Mouse (Mus musculus) hindbrain, embryonic 14.5 days (tissue): ENCODE measurements around the gene Golim4. TPM values are rescaled to one million over a fixed set of nuclear protein-coding genes. Genes with fewer than 3 reads are reported as not detected.
"Not testable (repeated sequence)": the region's sequence is repeated elsewhere in the genome, so short reads cannot be mapped to it uniquely, and the experiment has no call there.

Experiments used
- ATAC-seq: fragments of 200-750 bp; cut with Nextera tagmentation; 2 replicates; pipeline ENCODE4 v1.8.0; 2017; ENCODE audit warnings: moderate number of reproducible peaks, mild to moderate bottlenecking, moderate TSS enrichment, moderate library complexity; ENCODE audit not compliant: low FRiP score
- DNase-seq: peaks from one replicate; pipeline ENCODE4 v3.0.0-alpha.2; 2015; ENCODE audit warnings: low spot score
- H3K27ac ChIP-seq: fragments of 300-500 bp; sonication (generic); 2 replicates; pipeline ENCODE4 v1.5.1; 2014; ENCODE audit warnings: mild to moderate bottlenecking, moderate library complexity
- H3K27me3 ChIP-seq: fragments of 300-500 bp; sonication (generic); 2 replicates; pipeline ENCODE4 v1.6.1; 2014; ENCODE audit warnings: mild to moderate bottlenecking, low read length, mixed read lengths; ENCODE audit not compliant: control insufficient read depth, insufficient read depth
- H3K36me3 ChIP-seq: fragments of 300-500 bp; sonication (generic); replicated peaks from 2 replicates; pipeline ENCODE4 v1.6.1; 2014; ENCODE audit not compliant: control insufficient read depth, insufficient read depth
- H3K4me1 ChIP-seq: fragments of 300-500 bp; sonication (generic); replicated peaks from 2 replicates; pipeline ENCODE4 v1.6.1; 2014; ENCODE audit warnings: antibody characterized with exemption, low read length, mixed read lengths; ENCODE audit not compliant: control insufficient read depth, insufficient read depth
- H3K4me2 ChIP-seq: fragments of 300-500 bp; sonication (generic); replicated peaks from 2 replicates; pipeline ENCODE4 v1.6.1; 2014; ENCODE audit warnings: mild to moderate bottlenecking, moderate library complexity
- H3K4me3 ChIP-seq: fragments of 300-500 bp; sonication (generic); replicated peaks from 2 replicates; pipeline ENCODE4 v1.5.1; 2014; ENCODE audit warnings: mild to moderate bottlenecking, low read length
- H3K9ac ChIP-seq: fragments of 300-500 bp; sonication (generic); 2 replicates; pipeline ENCODE4 v1.6.1; 2014
- H3K9me3 ChIP-seq: fragments of 300-500 bp; sonication (generic); 2 replicates; pipeline ENCODE4 v1.6.1; 2016; ENCODE audit warnings: low read length; ENCODE audit not compliant: control insufficient read depth
- WGBS: fragments of 180-500 bp; shearing (Covaris S2); extraction: QIAGEN DNeasy Blood & Tissue Kit; methylation state at CpG from one replicate; pipeline ENCODE4 v1.1.7; 2014; 5-methylcytosine and 5-hydroxymethylcytosine counted together
- polyA plus RNA-seq: library from polyadenylated mRNA; unstranded; fragments of >200 nt; fragmentation: Nextera tagmentation; extraction: Ambion mirVana; gene quantifications from 2 replicates; pipeline ENCODE4 v1.2.1, GENCODE M21; 2014

The Golim4 gene
- 19.6 and 20.4 TPM in 2 replicates for polyA plus RNA-seq

DNA sequence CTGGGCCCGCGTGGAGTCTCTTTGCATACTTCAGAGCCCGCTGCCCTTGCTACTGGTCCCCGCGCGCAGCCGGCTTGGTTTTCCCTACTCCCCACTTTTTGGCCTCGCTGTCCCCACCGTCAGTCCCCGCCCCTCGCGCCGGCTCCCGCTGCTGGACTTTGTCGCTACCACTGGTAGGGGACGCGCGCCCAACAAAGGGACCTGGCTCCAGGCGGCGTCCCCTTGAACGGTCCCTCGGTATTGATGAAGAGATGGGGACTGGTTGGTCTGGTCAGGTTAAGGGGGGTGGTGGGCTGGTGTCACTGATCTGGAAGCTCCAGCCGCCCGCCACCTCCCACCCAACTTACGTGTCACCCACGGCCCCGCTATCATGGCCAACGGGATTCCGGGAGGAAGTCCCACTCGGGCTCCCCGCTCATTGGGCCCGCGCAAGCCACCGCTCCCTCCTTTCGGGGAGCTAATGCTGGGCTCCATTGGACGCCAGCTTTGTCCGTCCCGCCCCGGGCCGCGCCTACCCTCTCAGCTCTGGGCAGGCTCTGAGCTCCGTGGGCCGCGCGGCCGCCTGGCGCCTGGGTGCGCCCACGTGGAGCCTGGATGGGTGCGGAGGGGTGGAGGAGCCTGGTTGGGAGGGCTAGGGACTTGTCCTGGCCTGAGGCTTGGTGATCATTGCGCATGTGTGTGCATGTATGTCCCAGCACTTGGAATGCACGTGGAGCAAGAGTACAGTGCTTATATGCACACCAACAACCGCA is at the start of gene Golim4:
Gene Golim4, minus strand, starts transcription at position 399 of the 752 bp plus-strand sequence.
- DNase-seq, result peak; percentile 88
- peak within 1 kb of the TSS; percentile 80 for H3K4me3 ChIP-seq
- peak within 1 kb of the TSS; percentile 69 for H3K9ac ChIP-seq
- H3K36me3 ChIP-seq, result no peaks in the 10 kb centered on the region
- H3K4me1 ChIP-seq, result peaks cover 33% of the 10 kb centered on the region
- ATAC-seq, result peak; percentile 99
- 1% methylated on average over 53 of the region's 53 CpGs for WGBS
- H3K9me3 ChIP-seq, result no peaks in the 10 kb centered on the region
- no peaks in the 10 kb centered on the region for H3K27me3 ChIP-seq
- H3K4me2 ChIP-seq, result peak within 1 kb of the TSS; percentile 81
- peak within 1 kb of the TSS; percentile 83 for H3K27ac ChIP-seq

DNA sequence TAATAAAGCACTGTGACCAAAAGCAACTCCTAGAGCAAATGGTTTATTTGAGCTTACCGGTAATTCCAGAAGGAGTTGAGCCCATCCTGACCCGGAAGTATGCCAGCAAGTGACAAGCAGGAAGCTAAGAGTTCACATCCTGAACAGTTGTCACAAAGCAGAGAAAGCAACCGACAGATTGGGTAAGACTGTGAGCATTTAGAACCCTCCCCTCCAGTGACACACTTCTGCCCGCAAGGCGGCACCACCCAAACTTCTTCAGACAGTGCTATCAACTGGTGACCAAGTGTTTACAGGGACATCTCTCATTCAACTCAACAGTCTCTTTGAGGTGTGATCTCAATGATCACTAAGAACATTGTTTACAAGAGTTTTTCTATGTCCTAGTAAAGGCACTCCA is 48.9 kb upstream of the Golim4 start:
- Histone ChIP-seq H3K27me3 (no peaks in the 10 kb centered on the region), H3K27ac (no peak overlapping the region), H3K9ac (no peak overlapping the region), H3K4me3 (no peak overlapping the region), H3K9me3 (no peaks in the 10 kb centered on the region), H3K36me3 (no peaks in the 10 kb centered on the region), H3K4me1 (no peaks in the 10 kb centered on the region), H3K4me2 (no peak overlapping the region)
- DNase-seq (no peak), ATAC-seq (no peak)
- 89% methylated on average over 5 of the region's 5 CpGs for WGBS

DNA sequence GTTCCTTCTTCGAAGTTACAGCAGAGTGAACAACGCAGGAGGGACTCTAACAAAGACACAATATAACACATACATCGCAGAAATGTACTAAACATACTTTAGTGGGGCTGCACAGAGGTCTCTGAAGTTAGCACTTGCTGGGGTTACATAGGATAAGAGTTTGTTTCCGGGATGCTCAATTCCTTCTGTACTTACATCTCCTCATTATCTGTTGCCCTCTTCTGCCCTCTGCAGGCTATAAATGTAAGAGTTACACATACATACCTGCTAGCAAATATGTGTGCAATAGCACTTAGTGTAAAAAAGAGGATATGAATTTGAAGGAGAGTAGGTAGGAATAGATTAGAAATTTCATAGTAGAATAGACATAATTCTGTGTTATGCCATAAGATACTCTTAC is 44.4 kb upstream of the Golim4 start:
- ATAC-seq (peak; percentile 84), DNase-seq (peak; percentile 78)
- WGBS, result 48% methylated on average over 4 of the region's 4 CpGs

DNA sequence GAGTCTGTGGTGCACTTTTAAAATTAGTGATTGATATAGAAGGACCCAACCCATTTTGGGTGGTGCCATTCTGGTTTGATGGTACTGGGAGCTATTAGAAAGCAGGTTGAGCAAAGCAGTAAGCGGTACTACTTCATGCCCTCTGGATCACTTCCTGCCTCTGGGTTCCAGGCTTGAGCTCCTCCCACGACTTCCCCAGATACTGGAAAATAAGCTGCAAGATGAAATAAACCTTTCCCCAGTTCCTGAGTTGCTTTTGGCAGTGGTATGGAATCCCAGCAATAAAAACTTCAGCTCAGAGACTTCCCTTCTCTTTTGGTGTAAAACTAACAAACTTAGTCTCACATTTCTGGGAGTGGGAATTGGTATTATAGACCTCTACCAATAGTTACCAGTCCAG is 43.7 kb upstream of the Golim4 start:
- Histone ChIP-seq H3K9me3 (no peaks in the 10 kb centered on the region), H3K9ac (no peak overlapping the region), H3K36me3 (no peaks in the 10 kb centered on the region), H3K4me1 (no peaks in the 10 kb centered on the region), H3K4me3 (no peak overlapping the region), H3K27me3 (no peaks in the 10 kb centered on the region), H3K27ac (no peak overlapping the region), H3K4me2 (no peak overlapping the region)
- 66% methylated on average over 2 of the region's 2 CpGs for WGBS
- DNase-seq (no peak), ATAC-seq (no peak)

More for the DNA sequence above, 44.4 kb upstream of the Golim4 start:
- Histone ChIP-seq H3K27me3 (no peaks in the 10 kb centered on the region), H3K9me3 (no peaks in the 10 kb centered on the region), H3K4me2 (no peak overlapping the region), H3K9ac (no peak overlapping the region), H3K36me3 (no peaks in the 10 kb centered on the region), H3K4me3 (no peak overlapping the region), H3K4me1 (no peaks in the 10 kb centered on the region), H3K27ac (no peak overlapping the region)

DNA sequence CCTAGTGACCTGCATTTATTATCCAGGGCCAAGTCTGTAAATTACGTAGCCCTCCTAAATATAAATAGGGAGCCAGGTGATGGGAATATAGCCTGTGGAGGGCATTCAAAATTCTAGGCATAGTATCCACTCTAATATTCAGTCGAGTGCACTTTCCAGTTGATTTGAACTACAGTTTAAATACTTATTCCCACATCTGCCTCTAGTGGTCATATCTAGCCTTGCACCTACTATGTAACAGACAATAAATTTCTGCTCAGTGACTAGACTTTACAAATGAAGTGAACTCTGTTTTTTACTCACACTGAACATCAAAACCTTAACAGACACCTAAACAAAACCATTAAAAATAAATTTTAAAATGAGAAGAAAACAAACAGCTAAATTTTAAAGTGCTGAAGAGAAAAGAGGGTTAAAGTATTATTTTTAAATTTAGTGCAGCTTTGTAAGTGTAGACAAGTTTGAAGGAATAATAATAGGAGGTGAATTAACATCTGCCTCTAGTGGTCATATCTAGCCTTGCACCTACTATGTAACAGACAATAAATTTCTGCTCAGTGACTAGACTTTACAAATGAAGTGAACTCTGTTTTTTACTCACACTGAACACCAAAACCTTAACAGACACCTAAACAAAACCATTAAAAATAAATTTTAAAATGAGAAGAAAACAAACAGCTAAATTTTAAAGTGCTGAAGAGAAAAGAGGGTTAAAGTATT is 24.4 kb upstream of the Golim4 start:
- WGBS, result 85% methylated on average over 2 of the region's 2 CpGs
- H3K9ac ChIP-seq, H3K9me3 ChIP-seq, H3K4me3 ChIP-seq, H3K27ac ChIP-seq, DNase-seq, H3K27me3 ChIP-seq, H3K36me3 ChIP-seq, H3K4me1 ChIP-seq, ATAC-seq, H3K4me2 ChIP-seq: not testable (repeated sequence)

DNA sequence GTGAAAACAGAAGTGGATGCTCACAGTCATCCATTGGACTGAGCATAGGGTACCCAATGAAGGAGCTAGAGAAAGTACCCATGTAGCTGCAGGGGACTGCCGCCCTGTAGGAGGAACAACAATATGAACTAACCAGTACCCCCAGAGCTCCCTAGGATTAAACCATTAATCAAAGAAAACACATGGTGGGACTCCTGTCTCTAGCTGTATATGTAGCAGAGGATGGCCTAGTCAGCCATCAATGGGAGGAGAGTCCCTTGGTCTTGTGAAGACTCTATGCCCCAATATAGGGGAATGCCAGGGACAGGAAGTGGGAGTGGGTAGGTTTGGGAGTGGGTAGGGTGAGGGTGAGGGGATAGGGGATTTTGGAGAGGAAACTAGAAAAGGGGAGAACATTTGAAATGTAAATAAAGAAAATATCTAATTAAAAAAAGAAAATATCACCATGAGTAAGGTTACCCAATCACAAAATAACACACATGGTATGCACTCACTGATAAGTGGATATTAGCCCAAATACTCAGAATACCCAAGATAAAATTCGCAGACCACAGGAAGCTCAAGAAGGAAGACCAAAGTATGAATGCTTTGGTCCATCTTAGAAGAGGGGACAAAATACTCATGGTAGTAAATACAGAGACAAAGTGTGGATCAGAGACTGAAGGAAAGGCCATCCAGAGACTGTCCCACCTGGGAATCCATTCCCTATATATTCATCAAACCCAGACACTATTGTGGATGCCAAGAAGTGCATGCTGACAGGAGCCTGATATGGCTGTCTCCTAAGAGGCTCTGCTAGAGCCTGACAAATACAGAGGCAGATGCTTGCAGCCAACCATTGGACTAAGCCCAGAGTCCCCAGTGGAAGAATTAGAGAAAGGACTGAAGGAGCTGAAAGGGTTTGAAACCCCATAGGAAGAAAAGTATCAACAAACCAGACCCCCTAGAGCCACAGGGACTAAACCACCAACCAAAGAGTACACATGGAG is 6.3 kb upstream of the Golim4 start:
- H3K9ac ChIP-seq, H3K36me3 ChIP-seq, H3K4me1 ChIP-seq, H3K4me2 ChIP-seq, ATAC-seq, H3K4me3 ChIP-seq, H3K27me3 ChIP-seq, H3K9me3 ChIP-seq, H3K27ac ChIP-seq, DNase-seq: not testable (repeated sequence)
- WGBS, result 81% methylated on average over 2 of the region's 2 CpGs

DNA sequence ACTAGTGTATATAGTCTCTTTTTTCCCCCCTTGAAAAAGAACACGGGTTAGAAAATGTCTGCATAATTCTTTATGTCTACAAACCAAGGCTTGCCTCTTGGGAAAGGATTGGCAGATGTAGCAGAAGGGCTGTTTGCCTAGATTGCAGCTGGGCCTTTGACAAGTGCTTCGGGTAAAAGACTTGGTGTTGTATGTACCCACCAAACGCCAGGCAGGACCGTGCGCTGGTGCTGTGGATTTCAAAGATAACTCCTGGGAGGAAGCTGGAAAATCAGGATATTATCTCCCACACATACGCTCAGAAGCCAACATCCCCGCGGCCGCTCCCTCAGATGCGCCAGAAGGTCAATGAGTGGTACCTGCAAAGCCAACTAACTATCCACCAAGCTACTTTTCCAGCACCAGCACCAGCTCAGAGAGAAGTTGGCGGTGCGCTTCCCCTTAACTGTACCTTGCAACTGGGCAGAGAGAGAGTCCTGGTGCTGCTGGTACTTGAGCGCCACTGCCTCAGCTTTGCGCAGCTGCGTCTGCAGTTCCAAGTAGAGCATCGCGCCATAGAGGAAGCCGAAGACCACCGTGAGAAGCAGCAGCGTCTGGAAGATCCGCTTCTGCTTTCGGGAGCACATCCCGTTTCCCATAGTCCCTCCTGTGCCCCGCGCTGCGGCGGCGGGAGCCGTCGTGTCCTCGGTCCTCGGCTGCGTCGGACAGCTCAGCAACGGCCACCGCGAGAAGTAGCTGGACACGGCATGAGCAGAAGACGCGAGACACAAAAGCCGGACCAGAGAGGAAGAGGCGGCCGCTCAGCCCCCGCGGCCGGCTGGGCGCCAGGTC is 873 bp downstream of the Golim4 start:
- Histone ChIP-seq H3K4me1 (peaks cover 33% of the 10 kb centered on the region), H3K27ac (peak overlapping the region; percentile 83), H3K9ac (peak overlapping the region; percentile 69), H3K27me3 (no peaks in the 10 kb centered on the region), H3K4me2 (peak overlapping the region; percentile 81), H3K36me3 (no peaks in the 10 kb centered on the region), H3K4me3 (peak overlapping the region; percentile 80), H3K9me3 (no peaks in the 10 kb centered on the region)
- WGBS, result 2% methylated on average over 44 of the region's 47 CpGs
- peak; percentile 51 for DNase-seq
- ATAC-seq, result peak; percentile 28

DNA sequence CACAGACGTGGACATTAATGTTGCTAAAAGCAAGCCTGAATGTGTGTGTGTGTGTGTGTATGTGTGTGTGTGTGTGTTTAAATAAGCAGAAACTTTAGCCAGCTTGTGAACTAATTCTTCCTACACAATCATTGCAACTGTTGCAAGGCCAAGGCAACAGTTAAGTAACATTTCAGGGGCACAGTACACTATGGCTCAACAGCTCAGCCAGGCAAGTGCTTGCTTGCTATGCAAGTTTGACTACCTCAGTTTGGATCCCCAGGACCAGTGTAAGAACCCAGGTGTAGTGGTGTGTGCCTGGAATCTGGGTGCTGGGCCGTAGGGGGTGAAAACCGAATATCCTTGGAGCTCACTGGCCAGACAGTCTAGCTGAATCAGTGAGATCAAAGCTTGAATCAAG is 2.6 kb downstream of the Golim4 start:
- H3K4me1 ChIP-seq, result peaks cover 33% of the 10 kb centered on the region
- 66% methylated on average over 3 of the region's 3 CpGs for WGBS
- no peaks in the 10 kb centered on the region for H3K27me3 ChIP-seq
- DNase-seq, result no peak
- no peak overlapping the region for H3K27ac ChIP-seq
- ATAC-seq, result no peak
- H3K9ac ChIP-seq, result peak overlapping the region; percentile 28; the same call in 1 of the 2 replicates
- peak overlapping the region; percentile 81 for H3K4me2 ChIP-seq
- H3K36me3 ChIP-seq, result no peaks in the 10 kb centered on the region
- H3K4me3 ChIP-seq, result peak overlapping the region; percentile 80; the same call in 1 of the 2 replicates
- no peaks in the 10 kb centered on the region for H3K9me3 ChIP-seq
